Mouse (Mus musculus) kidney, postnatal 0 days (tissue): Measurements from ENCODE around the gene Sdccag8. TPM values are rescaled to one million over a fixed set of nuclear protein-coding genes. Genes with fewer than 3 reads are reported as not detected.

Source experiments
- ATAC-seq: fragments of 200-750 bp; cut with Nextera tagmentation; replicated peaks from 2 replicates; pipeline ENCODE4 v1.8.0; 2017; ENCODE audit warnings: low read depth, moderate number of reproducible peaks, moderate TSS enrichment, moderate library complexity; ENCODE audit not compliant: low FRiP score
- DNase-seq: peaks from one replicate; pipeline ENCODE4 v3.0.0-alpha.2; 2016; ENCODE audit warnings: low spot score
- H3K27ac ChIP-seq: fragments of 300-500 bp; sonication (generic); 2 replicates; pipeline ENCODE4 v1.5.1; 2014; ENCODE audit warnings: mild to moderate bottlenecking
- H3K27me3 ChIP-seq: fragments of 300-500 bp; sonication (generic); 2 replicates; pipeline ENCODE4 v1.6.1; 2014; ENCODE audit warnings: low read length, mixed read lengths; ENCODE audit not compliant: insufficient read depth
- H3K36me3 ChIP-seq: fragments of 300-500 bp; sonication (generic); 2 replicates; pipeline ENCODE4 v1.6.1; 2014; ENCODE audit warnings: low read length, mixed read lengths; ENCODE audit not compliant: insufficient read depth
- H3K4me1 ChIP-seq: fragments of 300-500 bp; sonication (generic); replicated peaks from 2 replicates; pipeline ENCODE4 v1.6.1; 2014; ENCODE audit warnings: antibody characterized with exemption, low read length, mixed read lengths; ENCODE audit not compliant: insufficient read depth
- H3K4me2 ChIP-seq: fragments of 300-500 bp; sonication (generic); 2 replicates; pipeline ENCODE4 v1.6.1; 2014; ENCODE audit warnings: mild to moderate bottlenecking, low read length, moderate library complexity, mixed read lengths
- H3K4me3 ChIP-seq: fragments of 300-500 bp; sonication (generic); replicated peaks from 2 replicates; pipeline ENCODE4 v1.5.1; 2014; ENCODE audit warnings: low read depth, low read length
- H3K9ac ChIP-seq: fragments of 300-500 bp; sonication (generic); 2 replicates; pipeline ENCODE4 v1.6.1; 2014; ENCODE audit warnings: low read depth, low read length
- H3K9me3 ChIP-seq: fragments of 300-500 bp; sonication (generic); replicated peaks from 2 replicates; pipeline ENCODE4 v1.6.1; 2016; ENCODE audit warnings: low read length, inconsistent platforms, mixed read lengths
- CTCF ChIP-seq: IDR thresholded peaks from 2 replicates; pipeline ENCODE4 v1.5.1; 2016; ENCODE audit warnings: antibody characterized with exemption, low read depth, mild to moderate bottlenecking, moderate library complexity
- WGBS: fragments of 180-500 bp; shearing (Covaris S2); extraction: QIAGEN DNeasy Blood & Tissue Kit; methylation state at CpG from one replicate; pipeline ENCODE4 v1.1.7; 2014; 5-methylcytosine and 5-hydroxymethylcytosine counted together
- polyA plus RNA-seq: library from polyadenylated mRNA; unstranded; fragments of >200 nt; fragmentation: Nextera tagmentation; extraction: Ambion mirVana; gene quantifications from 2 replicates; pipeline ENCODE4 v1.2.1, GENCODE M21; 2015

Gene Sdccag8
- polyA plus RNA-seq, 1 experiment from 2014 or later = 22.7 TPM

- Histone ChIP-seq H3K4me1 (no peaks in the 10 kb centered on the region), H3K27ac (no peak overlapping the region), H3K9ac (no peak overlapping the region), H3K4me3 (no peak overlapping the region), H3K36me3 (no peaks in the 10 kb centered on the region), H3K4me2 (no peak overlapping the region), H3K9me3 (no peaks in the 10 kb centered on the region), H3K27me3 (no peaks in the 10 kb centered on the region)
- no peak for DNase-seq
- ATAC-seq = no peak
- WGBS = 61% methylated on average over 2 of the region's 2 CpGs
- no peak for TF ChIP-seq CTCF
Observed at GRCm38 (mm10) chr1:176818147-176818546, 3.7 kb downstream of the Sdccag8 start.

- 58% methylated on average over 6 of the region's 6 CpGs for WGBS
- H3K4me3 ChIP-seq = no peak overlapping the region
- H3K36me3 ChIP-seq = no peaks in the 10 kb centered on the region
- no peaks in the 10 kb centered on the region for H3K27me3 ChIP-seq
- no peak for ATAC-seq
- TF ChIP-seq CTCF = no peak
- no peak overlapping the region for H3K4me2 ChIP-seq
- no peaks in the 10 kb centered on the region for H3K4me1 ChIP-seq
- no peak for DNase-seq
- H3K9me3 ChIP-seq = no peaks in the 10 kb centered on the region
- H3K27ac ChIP-seq = no peak overlapping the region
- no peak overlapping the region for H3K9ac ChIP-seq
Observed at GRCm38 (mm10) chr1:176818763-176819162, 4.3 kb downstream of the Sdccag8 start.

GRCm38 (mm10) chr1:176821929-176822328 is 7.5 kb downstream of the Sdccag8 start:
- H3K4me3 ChIP-seq = no peak overlapping the region
- no peak overlapping the region for H3K27ac ChIP-seq
- H3K27me3 ChIP-seq = no peaks in the 10 kb centered on the region
- no peak overlapping the region for H3K4me2 ChIP-seq
- DNase-seq (no peak), ATAC-seq (no peak)
- H3K36me3 ChIP-seq = 0 out of 2 replicates have a peak, but pooled peaks cover 3% of the 10 kb centered on the region
- WGBS = 44% methylated on average over 1 of the region's 1 CpGs
- H3K4me1 ChIP-seq = no peaks in the 10 kb centered on the region
- no peak overlapping the region for H3K9ac ChIP-seq
- no peak for TF ChIP-seq CTCF
- H3K9me3 ChIP-seq = no peaks in the 10 kb centered on the region

GRCm38 (mm10) chr1:176822949-176823348 is 8.5 kb downstream of the Sdccag8 start:
- TF ChIP-seq CTCF = no peak
- WGBS = 77% methylated on average over 4 of the region's 4 CpGs
- ATAC-seq (no peak), DNase-seq (no peak)
- Histone ChIP-seq H3K36me3 (0 out of 2 replicates have a peak, but pooled peaks cover 3% of the 10 kb centered on the region), H3K9me3 (no peaks in the 10 kb centered on the region), H3K27ac (no peak overlapping the region), H3K9ac (no peak overlapping the region), H3K4me3 (no peak overlapping the region), H3K4me2 (no peak overlapping the region), H3K27me3 (no peaks in the 10 kb centered on the region), H3K4me1 (no peaks in the 10 kb centered on the region)

- H3K36me3 ChIP-seq = 0 out of 2 replicates have a peak, but pooled peaks cover 3% of the 10 kb centered on the region
- WGBS = 78% methylated on average over 8 of the region's 8 CpGs
- DNase-seq (no peak), ATAC-seq (no peak)
- TF ChIP-seq CTCF = no peak
- no peak overlapping the region for H3K4me2 ChIP-seq
- no peak overlapping the region for H3K27ac ChIP-seq
- no peaks in the 10 kb centered on the region for H3K27me3 ChIP-seq
- H3K4me3 ChIP-seq = no peak overlapping the region
- no peaks in the 10 kb centered on the region for H3K9me3 ChIP-seq
- H3K4me1 ChIP-seq = no peaks in the 10 kb centered on the region
- H3K9ac ChIP-seq = no peak overlapping the region
Observed at GRCm38 (mm10) chr1:176823889-176824288, 9.4 kb downstream of the Sdccag8 start.

- no peak overlapping the region for H3K9ac ChIP-seq
- ATAC-seq = no peak
- H3K27me3 ChIP-seq = no peaks in the 10 kb centered on the region
- TF ChIP-seq CTCF = no peak
- no peak overlapping the region for H3K27ac ChIP-seq
- H3K9me3 ChIP-seq = no peaks in the 10 kb centered on the region
- no peak overlapping the region for H3K4me2 ChIP-seq
- H3K4me1 ChIP-seq = no peaks in the 10 kb centered on the region
- H3K4me3 ChIP-seq = no peak overlapping the region
- WGBS = 78% methylated on average over 6 of the region's 6 CpGs
- 0 out of 2 replicates have a peak, but pooled peaks cover 3% of the 10 kb centered on the region for H3K36me3 ChIP-seq
- DNase-seq = no peak
Observed at GRCm38 (mm10) chr1:176824611-176825010, 10.2 kb downstream of the Sdccag8 start.

- no peaks in the 10 kb centered on the region for H3K27me3 ChIP-seq
- TF ChIP-seq CTCF = no peak
- ATAC-seq (no peak), DNase-seq (no peak)
- H3K9me3 ChIP-seq = no peaks in the 10 kb centered on the region
- H3K4me2 ChIP-seq = no peak overlapping the region
- H3K27ac ChIP-seq = no peak overlapping the region
- H3K4me3 ChIP-seq = no peak overlapping the region
- 0 out of 2 replicates have a peak, but pooled peaks cover 3% of the 10 kb centered on the region for H3K36me3 ChIP-seq
- no peaks in the 10 kb centered on the region for H3K4me1 ChIP-seq
- WGBS = 87% methylated on average over 4 of the region's 4 CpGs
- H3K9ac ChIP-seq = no peak overlapping the region
Observed at GRCm38 (mm10) chr1:176825084-176825483, 10.6 kb downstream of the Sdccag8 start.
